Mouse (Mus musculus): ENCODE measurements around the gene Rps27a. TPM values are rescaled to one million over a fixed set of nuclear protein-coding genes. Genes with fewer than 3 reads are reported as not detected.
A peak's percentile ranks its signal among the peaks of the same experiment; 100 is the strongest.
"Not testable (repeated sequence)": the region's sequence is repeated elsewhere in the genome, so short reads cannot be mapped to it uniquely, and the experiment has no call there.

Rps27a gene
- polyA plus RNA-seq, 1 experiment: 118 TPM

- TF ChIP-seq POLR2A (IDR thresholded peaks at IDR 0.05; ENCODE audit: borderline replicate concordance, extremely low read depth, low read depth, low read length) (no peak), CTCF (IDR thresholded peaks at IDR 0.05; ENCODE audit: insufficient read depth, low read length) (no peak)
- Histone ChIP-seq H3K4me3 (replicated peaks; ENCODE audit: extremely low read depth, low read depth, low read length) (peak overlapping the region; percentile 97), H3K4me1 (ENCODE audit: control insufficient read depth, insufficient read depth, low read length) (no peaks in the 10 kb centered on the region; the same call in 1 of the 2 replicates)
- no peak for DNase-seq
- 21% methylated on average over 23 of the region's 23 CpGs for WGBS
Measured at GRCm38 (mm10) chr11:29548504-29549424, 855 bp upstream of the Rps27a start.

- H3K4me3 ChIP-seq (replicated peaks; ENCODE audit: extremely low read depth, low read depth, low read length): peak overlapping the region; percentile 97
- TF ChIP-seq POLR2A (IDR thresholded peaks at IDR 0.05; ENCODE audit: borderline replicate concordance, extremely low read depth, low read depth, low read length) (no peak), CTCF (IDR thresholded peaks at IDR 0.05; ENCODE audit: insufficient read depth, low read length) (no peak)
- no peak for DNase-seq
- WGBS: under 1% methylated on average over 27 of the region's 27 CpGs
- no peaks in the 10 kb centered on the region; the same call in 1 of the 2 replicates for H3K4me1 ChIP-seq (ENCODE audit: control insufficient read depth, insufficient read depth, low read length)
Measured at GRCm38 (mm10) chr11:29547249-29547751, 609 bp downstream of the Rps27a start.

GRCm38 (mm10) chr11:29546762-29547161 lies 1.1 kb downstream of the Rps27a start:
- 7% methylated on average over 2 of the region's 2 CpGs for WGBS
- H3K4me3 ChIP-seq (replicated peaks; ENCODE audit: extremely low read depth, low read depth, low read length): no peak overlapping the region
- no peak for DNase-seq
- no peaks in the 10 kb centered on the region; the same call in 1 of the 2 replicates for H3K4me1 ChIP-seq (ENCODE audit: control insufficient read depth, insufficient read depth, low read length)
- TF ChIP-seq POLR2A (IDR thresholded peaks at IDR 0.05; ENCODE audit: borderline replicate concordance, extremely low read depth, low read depth, low read length): no peak
- TF ChIP-seq CTCF (IDR thresholded peaks at IDR 0.05; ENCODE audit: insufficient read depth, low read length): no peak

GRCm38 (mm10) chr11:29546297-29546696 lies 1.6 kb downstream of the Rps27a start:
- not testable (repeated sequence) for H3K4me3 ChIP-seq (replicated peaks; ENCODE audit: extremely low read depth, low read depth, low read length); DNase-seq
- WGBS: 78% methylated on average over 2 of the region's 2 CpGs

GRCm38 (mm10) chr11:29545150-29545752 lies 2.7 kb downstream of the Rps27a start:
- not testable (repeated sequence) for H3K4me3 ChIP-seq (replicated peaks; ENCODE audit: extremely low read depth, low read depth, low read length); H3K4me1 ChIP-seq (ENCODE audit: control insufficient read depth, insufficient read depth, low read length); DNase-seq
- WGBS: 84% methylated on average over 4 of the region's 4 CpGs

More at GRCm38 (mm10) chr11:29546297-29546696, 1.6 kb downstream of the Rps27a start:
- not testable (repeated sequence) for H3K4me1 ChIP-seq (ENCODE audit: control insufficient read depth, insufficient read depth, low read length)

GRCm38 (mm10) chr11:29544225-29544945 lies 3.5 kb downstream of the Rps27a start:
- DNase-seq: no peak
- WGBS: 86% methylated on average over 3 of the region's 3 CpGs
- H3K4me1 ChIP-seq (ENCODE audit: control insufficient read depth, insufficient read depth, low read length): no peaks in the 10 kb centered on the region; the same call in 1 of the 2 replicates
- TF ChIP-seq CTCF (IDR thresholded peaks at IDR 0.05; ENCODE audit: insufficient read depth, low read length): no peak
- TF ChIP-seq POLR2A (IDR thresholded peaks at IDR 0.05; ENCODE audit: borderline replicate concordance, extremely low read depth, low read depth, low read length): no peak
- H3K4me3 ChIP-seq (replicated peaks; ENCODE audit: extremely low read depth, low read depth, low read length): no peak overlapping the region

GRCm38 (mm10) chr11:29538201-29538600 lies 9.7 kb downstream of the Rps27a start:
- DNase-seq: no peak
- 94% methylated on average over 1 of the region's 1 CpGs for WGBS
- no peak overlapping the region for H3K4me3 ChIP-seq (replicated peaks; ENCODE audit: extremely low read depth, low read depth, low read length)
- no peak for TF ChIP-seq CTCF (IDR thresholded peaks at IDR 0.05; ENCODE audit: insufficient read depth, low read length)
- TF ChIP-seq POLR2A (IDR thresholded peaks at IDR 0.05; ENCODE audit: borderline replicate concordance, extremely low read depth, low read depth, low read length): no peak
- no peaks in the 10 kb centered on the region for H3K4me1 ChIP-seq (ENCODE audit: control insufficient read depth, insufficient read depth, low read length)

GRCm38 (mm10) chr11:29525988-29526794 lies 21.7 kb downstream of the Rps27a start, which contains the start of gene Mtif2:
Gene Mtif2 (plus strand): TSS chr11:29526408.
- Histone ChIP-seq H3K4me1 (ENCODE audit: control insufficient read depth, insufficient read depth, low read length) (peaks cover 3% of the 10 kb centered on the region), H3K4me3 (replicated peaks; ENCODE audit: extremely low read depth, low read depth, low read length) (peak within 1 kb of the TSS; percentile 96)
- 2% methylated on average over 47 of the region's 47 CpGs for WGBS
- DNase-seq: peak; percentile 75
- TF ChIP-seq CTCF (IDR thresholded peaks at IDR 0.05; ENCODE audit: insufficient read depth, low read length): no peak
- peak; percentile 90; the same call in 1 of the 2 replicates for TF ChIP-seq POLR2A (IDR thresholded peaks at IDR 0.05; ENCODE audit: borderline replicate concordance, extremely low read depth, low read depth, low read length)
